Mouse (Mus musculus) cerebellum, postnatal 14 days (tissue): Measurements from ENCODE around the gene A830031A19Rik.

ENCODE experiments used
- DNase-seq, 2 experiments: peaks; one replicate each; pipeline ENCODE4 v3.0.0; 2021; ENCODE audit warnings: mixed read lengths in 2 of 2

The A830031A19Rik gene

DNA sequence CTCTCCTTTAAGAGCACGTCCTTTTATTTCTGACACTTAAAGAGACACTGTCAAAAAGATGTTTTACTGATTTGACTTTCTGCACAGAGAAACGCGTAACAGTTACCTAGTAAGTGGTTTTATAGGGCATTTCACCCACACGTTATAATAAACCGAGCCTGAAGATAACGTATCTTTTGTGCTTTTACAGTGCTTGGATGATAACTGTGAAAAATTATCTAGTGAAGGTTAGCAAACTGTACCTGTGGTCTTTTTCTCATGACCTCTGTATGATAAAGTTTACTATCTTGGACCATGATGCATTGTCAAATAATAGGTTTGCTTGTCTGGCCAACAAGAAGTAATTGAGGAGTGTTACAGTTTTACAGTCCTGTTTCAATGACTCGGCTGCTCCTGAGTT, 74.2 kb downstream of the A830031A19Rik start:
- no peak for DNase-seq
